Mouse (Mus musculus) intestine, embryonic 16.5 days (tissue): Measurements from ENCODE around the gene Ubap2l. TPM values are rescaled to one million over a fixed set of nuclear protein-coding genes. Genes with fewer than 3 reads are reported as not detected.
A peak's percentile ranks its signal among the peaks of the same experiment; 100 is the strongest.

Source experiments
- ATAC-seq: fragments of 200-750 bp; cut with Nextera tagmentation; 2 replicates; pipeline ENCODE4 v1.8.0; 2017; ENCODE audit warnings: moderate TSS enrichment, moderate library complexity
- H3K27ac ChIP-seq: fragments of 300-500 bp; sonication (generic); 2 replicates; pipeline ENCODE4 v1.5.1; 2014; ENCODE audit warnings: mild to moderate bottlenecking, low read length
- H3K27me3 ChIP-seq: fragments of 300-500 bp; sonication (generic); replicated peaks from 2 replicates; pipeline ENCODE4 v1.6.1; 2014; ENCODE audit warnings: low read length, control low read depth, mixed read lengths; ENCODE audit not compliant: control insufficient read depth, insufficient read depth
- H3K36me3 ChIP-seq: fragments of 300-500 bp; sonication (generic); 2 replicates; pipeline ENCODE4 v1.6.1; 2014; ENCODE audit warnings: low read length, control low read depth; ENCODE audit not compliant: control insufficient read depth, insufficient read depth
- H3K4me1 ChIP-seq: fragments of 300-500 bp; sonication (generic); 2 replicates; pipeline ENCODE4 v1.6.1; 2014; ENCODE audit warnings: low read length, control low read depth, mixed read lengths; ENCODE audit not compliant: control insufficient read depth, insufficient read depth
- H3K4me2 ChIP-seq: fragments of 300-500 bp; sonication (generic); 2 replicates; pipeline ENCODE4 v1.6.1; 2014; ENCODE audit warnings: low read depth, low read length, control low read depth
- H3K4me3 ChIP-seq: fragments of 300-500 bp; sonication (generic); 2 replicates; pipeline ENCODE4 v1.5.1; 2014; ENCODE audit warnings: mild to moderate bottlenecking, low read length
- H3K9ac ChIP-seq: fragments of 300-500 bp; sonication (generic); 2 replicates; pipeline ENCODE4 v1.6.1; 2014; ENCODE audit warnings: low read depth, low read length
- H3K9me3 ChIP-seq: fragments of 300-500 bp; sonication (generic); 2 replicates; pipeline ENCODE4 v1.6.1; 2016; ENCODE audit warnings: low read length, control low read depth; ENCODE audit not compliant: control insufficient read depth
- WGBS: fragments of 180-500 bp; shearing (Covaris S2); extraction: QIAGEN DNeasy Blood & Tissue Kit; methylation state at CpG from one replicate; pipeline ENCODE4 v1.1.7; 2014; 5-methylcytosine and 5-hydroxymethylcytosine counted together
- polyA plus RNA-seq: library from polyadenylated mRNA; unstranded; fragments of >200 nt; fragmentation: Nextera tagmentation; extraction: Ambion mirVana; gene quantifications from 2 replicates; pipeline ENCODE4 v1.2.1, GENCODE M21; 2015

The Ubap2l gene
- polyA plus RNA-seq, 1 experiment from 2014 or later = 146 TPM

- no peak for ATAC-seq
- no peaks in the 10 kb centered on the region for H3K9me3 ChIP-seq
- no peak overlapping the region for H3K4me2 ChIP-seq
- H3K36me3 ChIP-seq = peaks cover 1% of the 10 kb centered on the region; the same call in 1 of the 2 replicates
- H3K27me3 ChIP-seq = no peaks in the 10 kb centered on the region
- peaks cover 10% of the 10 kb centered on the region for H3K4me1 ChIP-seq
- H3K4me3 ChIP-seq = no peak overlapping the region
- no peak overlapping the region for H3K9ac ChIP-seq
- 60% methylated on average over 3 of the region's 3 CpGs for WGBS
- no peak overlapping the region for H3K27ac ChIP-seq
Observed at GRCm38 (mm10) chr3:90049691-90050090, 2.7 kb downstream of the Ubap2l start.

DNA sequence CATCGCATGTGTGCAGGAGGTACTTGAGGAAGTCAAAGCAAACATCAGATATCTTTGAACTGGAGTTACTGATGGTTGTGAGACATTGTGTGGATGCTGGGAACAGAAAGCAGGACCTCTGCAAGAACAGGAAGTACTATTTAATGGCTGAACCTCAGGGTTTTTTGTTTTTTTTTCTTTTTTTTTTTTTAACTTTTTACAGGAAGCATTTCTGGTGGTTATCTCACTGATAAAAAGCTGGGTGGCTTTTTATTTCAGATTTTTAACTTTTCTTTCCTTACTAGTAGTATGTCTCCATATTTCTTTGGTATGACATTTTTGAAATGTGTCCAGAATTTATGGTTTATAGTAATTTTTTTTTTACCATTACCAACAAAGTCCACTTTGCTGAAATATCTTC is 16.2 kb downstream of the Ubap2l start:
- H3K27ac ChIP-seq = no peak overlapping the region
- no peaks in the 10 kb centered on the region for H3K27me3 ChIP-seq
- ATAC-seq = no peak
- H3K4me3 ChIP-seq = no peak overlapping the region
- H3K9me3 ChIP-seq = no peaks in the 10 kb centered on the region
- WGBS = 100% methylated on average over 1 of the region's 1 CpGs
- H3K36me3 ChIP-seq = peaks cover 18% of the 10 kb centered on the region
- no peak overlapping the region for H3K9ac ChIP-seq
- no peaks in the 10 kb centered on the region for H3K4me1 ChIP-seq
- H3K4me2 ChIP-seq = no peak overlapping the region

GRCm38 (mm10) chr3:90034653-90035052 is 17.8 kb downstream of the Ubap2l start:
- Histone ChIP-seq H3K4me2 (no peak overlapping the region), H3K4me3 (no peak overlapping the region), H3K4me1 (no peaks in the 10 kb centered on the region), H3K27ac (no peak overlapping the region), H3K27me3 (no peaks in the 10 kb centered on the region), H3K36me3 (peaks cover 18% of the 10 kb centered on the region), H3K9me3 (no peaks in the 10 kb centered on the region), H3K9ac (no peak overlapping the region)
- no peak for ATAC-seq
- WGBS = 93% methylated on average over 2 of the region's 2 CpGs

- H3K4me2 ChIP-seq = no peak overlapping the region
- H3K36me3 ChIP-seq = peaks cover 24% of the 10 kb centered on the region
- WGBS = 93% methylated on average over 4 of the region's 4 CpGs
- H3K4me1 ChIP-seq = no peaks in the 10 kb centered on the region
- no peaks in the 10 kb centered on the region for H3K9me3 ChIP-seq
- ATAC-seq = no peak
- no peaks in the 10 kb centered on the region for H3K27me3 ChIP-seq
- H3K4me3 ChIP-seq = no peak overlapping the region
- no peak overlapping the region for H3K9ac ChIP-seq
- H3K27ac ChIP-seq = no peak overlapping the region
Observed at GRCm38 (mm10) chr3:90016626-90017025, 35.8 kb downstream of the Ubap2l start.

GRCm38 (mm10) chr3:90010291-90010690 is 42.1 kb downstream of the Ubap2l start:
- no peak overlapping the region for H3K27ac ChIP-seq
- H3K4me3 ChIP-seq = no peak overlapping the region
- no peak overlapping the region for H3K4me2 ChIP-seq
- no peak for ATAC-seq
- H3K27me3 ChIP-seq = no peaks in the 10 kb centered on the region
- no peaks in the 10 kb centered on the region for H3K4me1 ChIP-seq
- H3K36me3 ChIP-seq = peaks cover 23% of the 10 kb centered on the region
- H3K9ac ChIP-seq = no peak overlapping the region
- no peaks in the 10 kb centered on the region for H3K9me3 ChIP-seq
- WGBS = 69% methylated on average over 2 of the region's 2 CpGs

GRCm38 (mm10) chr3:90004091-90004796 is 48.2 kb downstream of the Ubap2l start:
- Histone ChIP-seq H3K27ac (no peak overlapping the region), H3K4me2 (no peak overlapping the region), H3K9ac (no peak overlapping the region), H3K9me3 (no peaks in the 10 kb centered on the region), H3K4me3 (no peak overlapping the region), H3K4me1 (no peaks in the 10 kb centered on the region), H3K27me3 (no peaks in the 10 kb centered on the region), H3K36me3 (peaks cover 14% of the 10 kb centered on the region)
- 39% methylated on average over 3 of the region's 3 CpGs for WGBS
- peak; percentile 59 for ATAC-seq

DNA sequence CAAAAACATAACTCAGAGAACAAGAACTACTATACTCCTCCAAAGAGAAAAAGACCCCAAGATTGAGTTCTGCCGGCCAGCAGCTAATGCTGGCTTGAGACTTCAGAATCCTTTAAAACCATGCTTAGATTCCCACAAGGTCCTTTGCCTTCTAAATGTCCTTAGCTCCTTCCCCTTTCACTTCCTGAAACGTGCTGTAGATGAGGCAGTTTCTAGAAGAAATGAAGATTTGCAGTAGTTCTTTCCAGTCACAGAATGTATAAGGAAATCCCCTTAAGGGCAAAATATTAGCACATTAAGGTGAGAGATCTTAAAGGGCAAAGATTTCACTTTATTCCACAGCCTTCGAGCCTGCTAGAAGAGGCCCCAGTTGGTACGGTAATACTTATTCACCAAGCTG is 52.6 kb downstream of the Ubap2l start:
- no peak overlapping the region for H3K4me2 ChIP-seq
- no peak overlapping the region for H3K9ac ChIP-seq
- peaks cover 5% of the 10 kb centered on the region; the same call in 1 of the 2 replicates for H3K36me3 ChIP-seq
- no peak overlapping the region for H3K27ac ChIP-seq
- H3K4me3 ChIP-seq = no peak overlapping the region
- ATAC-seq = no peak
- H3K4me1 ChIP-seq = peaks cover 5% of the 10 kb centered on the region; the same call in 1 of the 2 replicates
- H3K9me3 ChIP-seq = no peaks in the 10 kb centered on the region
- H3K27me3 ChIP-seq = no peaks in the 10 kb centered on the region
- 84% methylated on average over 4 of the region's 4 CpGs for WGBS

GRCm38 (mm10) chr3:89999090-89999489 is 53.3 kb downstream of the Ubap2l start:
- peak; percentile 49 for ATAC-seq

DNA sequence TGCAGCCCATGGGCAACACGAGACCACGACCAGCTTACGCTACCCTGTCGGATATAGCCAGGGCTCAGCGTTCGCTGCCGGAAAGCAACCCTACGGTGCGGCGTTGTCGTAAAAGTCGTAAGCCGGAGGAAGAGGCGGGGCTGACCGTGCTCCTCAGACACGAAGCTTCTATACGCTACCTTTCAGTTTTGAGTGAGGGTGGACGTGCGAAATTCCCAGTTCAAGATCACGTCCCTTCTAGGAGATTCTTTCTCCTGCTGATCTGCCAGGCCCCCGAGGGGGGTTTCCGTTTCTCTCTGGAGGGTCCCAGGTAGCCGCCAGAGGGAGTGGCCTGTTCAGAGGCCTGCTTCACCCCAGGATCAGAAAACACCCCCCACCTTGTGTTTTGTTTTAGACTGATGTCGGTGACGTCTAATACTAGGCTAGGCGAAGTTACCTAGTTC is 53.8 kb downstream of the Ubap2l start, which contains the start of gene Hax1:
TSS of gene Hax1 (minus strand) at position 169 of the 443 bp plus-strand sequence.
- Histone ChIP-seq H3K4me3 (peak within 1 kb of the TSS; percentile 74), H3K9ac (peak within 1 kb of the TSS; percentile 84), H3K27me3 (no peaks in the 10 kb centered on the region), H3K9me3 (no peaks in the 10 kb centered on the region), H3K36me3 (peaks cover 5% of the 10 kb centered on the region; the same call in 1 of the 2 replicates), H3K4me2 (peak within 1 kb of the TSS; percentile 62), H3K4me1 (peaks cover 5% of the 10 kb centered on the region; the same call in 1 of the 2 replicates), H3K27ac (peak within 1 kb of the TSS; percentile 92)
- peak; percentile 95 for ATAC-seq
- under 1% methylated on average over 26 of the region's 26 CpGs for WGBS

More at GRCm38 (mm10) chr3:89999090-89999489, 53.3 kb downstream of the Ubap2l start:
- peak overlapping the region; percentile 62 for H3K4me2 ChIP-seq
- peaks cover 5% of the 10 kb centered on the region; the same call in 1 of the 2 replicates for H3K4me1 ChIP-seq
- peaks cover 5% of the 10 kb centered on the region; the same call in 1 of the 2 replicates for H3K36me3 ChIP-seq
- H3K9ac ChIP-seq = peak overlapping the region; percentile 84
- 15% methylated on average over 8 of the region's 8 CpGs for WGBS
- H3K4me3 ChIP-seq = peak overlapping the region; percentile 74
- peak overlapping the region; percentile 92 for H3K27ac ChIP-seq
- H3K9me3 ChIP-seq = no peaks in the 10 kb centered on the region
- no peaks in the 10 kb centered on the region for H3K27me3 ChIP-seq
